Mouse (Mus musculus) urinary bladder, postnatal 4 days (tissue): ENCODE measurements at regions not wholly inside any gene's neighbourhood (a gene's known extent, or its start where the extent isn't known, plus 50 kb on each side); places are given as distances from the start of the nearest gene placed in this dataset.

Source experiments
- DNase-seq, 2 experiments: peaks; one replicate each; pipeline ENCODE4 v3.0.0; 2021 to 2022; ENCODE audit warnings: low spot score in 2 of 2

GRCm38 (mm10) chr11:90088473-90088872, 58.3 kb downstream of the Tmem100 start:
- DNase-seq = no peak

- DNase-seq = no peak
These were observed 63.9 kb downstream of the Tmem100 start for GRCm38 (mm10) chr11:90094052-90094451.

GRCm38 (mm10) chr11:90094700-90095355, 64.7 kb downstream of the Tmem100 start:
- DNase-seq = peak in 1 of 2 experiments; percentile 22

GRCm38 (mm10) chr11:90098471-90098870, 68.3 kb downstream of the Tmem100 start:
- no peak for DNase-seq

- DNase-seq = no peak
These were observed 69.0 kb downstream of the Tmem100 start for GRCm38 (mm10) chr11:90099178-90099577.

GRCm38 (mm10) chr11:90100161-90100560, 70.0 kb downstream of the Tmem100 start:
- DNase-seq = no peak

- no peak for DNase-seq
These were observed 71.1 kb downstream of the Tmem100 start for GRCm38 (mm10) chr11:90101284-90101683.

- DNase-seq = no peak
These were observed 76.1 kb downstream of the Tmem100 start for GRCm38 (mm10) chr11:90106063-90106798.

- DNase-seq = no peak
These were observed 77.8 kb upstream of the Gm45716 start for GRCm38 (mm10) chr11:90109681-90110111.

- DNase-seq = no peak
These were observed 77.3 kb upstream of the Gm45716 start for GRCm38 (mm10) chr11:90110170-90110569.

- DNase-seq = no peak
These were observed 75.3 kb upstream of the Gm45716 start for GRCm38 (mm10) chr11:90112174-90112573.

- no peak for DNase-seq
These were observed 70.5 kb upstream of the Gm45716 start for GRCm38 (mm10) chr11:90116676-90117663.

- DNase-seq = no peak
These were observed 69.7 kb upstream of the Gm45716 start for GRCm38 (mm10) chr11:90117664-90118295.

- peak in 1 of 2 experiments; percentile 51 for DNase-seq
These were observed 65.6 kb upstream of the Gm45716 start for GRCm38 (mm10) chr11:90121902-90122301.

- no peak for DNase-seq
These were observed 64.8 kb upstream of the Gm45716 start for GRCm38 (mm10) chr11:90122709-90123108.

- no peak for DNase-seq
These were observed 63.6 kb upstream of the Gm45716 start for GRCm38 (mm10) chr11:90123851-90124250.

GRCm38 (mm10) chr11:90126289-90126688, 61.2 kb upstream of the Gm45716 start:
- no peak for DNase-seq

- no peak for DNase-seq
These were observed 58.5 kb upstream of the Gm45716 start for GRCm38 (mm10) chr11:90128865-90129415.

GRCm38 (mm10) chr11:90129793-90130624, 57.5 kb upstream of the Gm45716 start:
- DNase-seq = peak in 1 of 2 experiments; percentile 42

GRCm38 (mm10) chr11:90130635-90131034, 56.8 kb upstream of the Gm45716 start:
- DNase-seq = no peak
